Mouse (Mus musculus) T-helper 17 cell (primary cell): ENCODE results near the gene Cdh11.
"Not testable (repeated sequence)": the region's sequence is repeated elsewhere in the genome, so short reads cannot be mapped to it uniquely, and the experiment has no call there.

ENCODE experiments used
- in situ Hi-C, 2 experiments: fragments of 300-600 bp; cut with MboI, MseI; formaldehyde crosslinking; loops; 1 replicate in 1 of 2; 2 replicates in 1 of 2; pipeline ENCODE4 v1.15.1; 2025; ENCODE audit warnings: high pct_unique_total_duplicates in 2 of 2

The Cdh11 gene

GRCm38 (mm10) chr8:102725496-102725895 is 59.9 kb downstream of the Cdh11 start:
- in situ Hi-C loops, result no loop called here

GRCm38 (mm10) chr8:102715956-102716355 is 69.5 kb downstream of the Cdh11 start:
- in situ Hi-C loops, result no loop called here

GRCm38 (mm10) chr8:102707305-102707704 is 78.1 kb downstream of the Cdh11 start:
- in situ Hi-C loops, result no loop called here

- in situ Hi-C loops, result no loop called here
Measured at GRCm38 (mm10) chr8:102705376-102705905, 80.0 kb downstream of the Cdh11 start.

DNA sequence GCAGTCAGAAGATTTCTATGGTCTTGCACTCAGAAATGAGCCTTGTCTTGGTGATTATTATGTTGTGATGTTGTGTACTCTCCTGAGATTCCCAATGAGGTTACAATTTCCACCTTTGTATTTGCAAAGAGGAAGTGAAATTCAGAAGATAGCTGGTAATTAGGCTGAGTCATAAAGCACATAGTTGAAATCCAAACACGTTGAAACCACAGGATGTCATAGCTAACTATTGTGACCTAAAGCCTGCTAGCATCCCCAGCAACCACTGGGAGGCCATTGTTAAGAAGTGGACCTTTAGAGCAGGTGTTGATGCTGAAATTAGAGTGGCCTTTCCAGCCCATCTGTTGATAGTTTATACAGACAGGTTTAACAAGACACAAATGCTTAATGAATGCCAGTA is 85.2 kb downstream of the Cdh11 start:
- in situ Hi-C loops, result no loop called here

DNA sequence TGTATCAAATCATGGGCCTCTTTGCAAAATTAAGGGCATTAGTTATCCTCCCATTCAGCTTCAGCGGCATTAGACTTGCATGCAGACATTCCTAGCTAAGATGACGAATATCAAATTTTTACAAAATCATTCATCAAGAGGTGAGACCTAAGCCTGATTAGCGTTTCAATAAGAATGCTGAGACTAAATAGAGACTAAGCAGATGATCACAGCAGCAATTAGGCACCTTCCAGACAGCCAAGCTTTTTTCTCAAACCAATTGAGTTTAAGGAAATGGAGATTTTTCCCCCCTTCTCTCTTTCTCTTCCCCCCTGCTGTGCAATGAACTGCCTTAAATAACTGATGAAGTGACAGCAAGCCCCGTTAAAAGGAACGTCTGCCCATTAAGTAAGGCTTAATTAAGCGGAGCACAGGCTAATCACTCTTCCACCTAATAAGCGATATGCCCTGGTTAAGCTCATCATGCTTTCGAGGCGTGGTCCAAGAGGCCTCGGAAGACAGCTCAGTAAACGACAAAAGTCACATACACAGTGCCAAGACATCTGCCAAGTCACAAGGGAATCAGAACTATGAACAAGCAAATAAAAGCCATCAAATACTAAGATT is 87.1 kb downstream of the Cdh11 start:
- in situ Hi-C loops, result no loop called here

DNA sequence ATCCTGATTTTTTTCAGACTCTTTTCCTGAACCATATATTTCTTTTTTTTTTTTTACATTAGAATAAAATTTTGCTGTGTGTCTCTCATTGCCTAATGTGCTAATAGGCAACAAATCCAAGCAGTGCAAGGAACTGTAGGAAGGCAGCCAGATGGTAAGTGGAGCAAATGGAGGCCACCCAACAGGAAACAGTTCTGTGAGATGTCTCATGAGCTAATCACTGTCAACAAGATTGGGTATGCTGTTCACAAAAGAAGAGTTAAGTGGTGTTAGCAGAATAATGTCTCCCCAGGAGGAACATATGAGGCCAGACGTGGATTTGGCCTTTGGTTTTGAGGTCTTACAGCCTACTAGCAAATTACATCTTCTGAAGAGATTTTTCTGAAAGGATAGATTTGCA is 92.0 kb downstream of the Cdh11 start:
- in situ Hi-C loops, result no loop called here

DNA sequence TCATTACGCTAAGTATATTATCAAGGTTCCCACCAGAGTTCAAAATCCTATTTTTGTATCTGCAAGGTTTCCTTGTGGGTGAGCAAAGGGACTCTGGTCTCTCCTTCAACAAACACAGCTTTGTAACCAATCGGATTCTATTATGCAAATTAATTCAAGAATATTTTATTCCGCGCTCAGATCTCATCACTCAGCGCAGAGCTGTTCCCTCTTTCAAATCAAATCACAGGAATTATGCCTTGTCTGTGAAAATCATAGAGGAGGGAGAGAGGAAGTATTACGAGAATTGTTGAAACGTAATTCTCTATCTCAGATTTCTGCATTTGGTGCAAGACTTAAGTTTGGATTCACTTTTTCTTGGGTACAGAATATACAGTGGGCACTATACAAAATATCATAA is 100.0 kb downstream of the Cdh11 start:
- in situ Hi-C loops, result not testable (repeated sequence)

DNA sequence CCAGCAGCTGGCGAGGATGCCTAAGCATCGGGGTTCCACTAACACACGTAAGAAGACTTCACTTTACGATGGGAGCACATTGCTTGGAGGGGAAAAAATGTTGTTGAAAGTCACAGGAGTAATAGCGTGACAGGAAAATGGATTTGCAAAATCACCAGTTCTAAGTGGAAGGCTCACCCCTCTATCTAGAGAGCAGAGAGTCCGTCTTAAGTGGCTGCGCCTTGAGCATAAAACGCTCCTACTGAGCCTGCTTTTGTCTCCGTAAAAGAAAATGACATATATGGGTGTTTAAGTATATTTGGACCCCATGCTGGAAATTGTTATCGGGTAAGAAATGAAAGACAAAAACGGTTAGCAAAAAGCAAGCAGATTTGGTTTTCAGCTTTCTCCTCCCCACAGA is 100.4 kb downstream of the Cdh11 start:
- in situ Hi-C loops, result no loop called here

GRCm38 (mm10) chr8:102677148-102677547 is 108.3 kb downstream of the Cdh11 start:
- in situ Hi-C loops, result no loop called here

DNA sequence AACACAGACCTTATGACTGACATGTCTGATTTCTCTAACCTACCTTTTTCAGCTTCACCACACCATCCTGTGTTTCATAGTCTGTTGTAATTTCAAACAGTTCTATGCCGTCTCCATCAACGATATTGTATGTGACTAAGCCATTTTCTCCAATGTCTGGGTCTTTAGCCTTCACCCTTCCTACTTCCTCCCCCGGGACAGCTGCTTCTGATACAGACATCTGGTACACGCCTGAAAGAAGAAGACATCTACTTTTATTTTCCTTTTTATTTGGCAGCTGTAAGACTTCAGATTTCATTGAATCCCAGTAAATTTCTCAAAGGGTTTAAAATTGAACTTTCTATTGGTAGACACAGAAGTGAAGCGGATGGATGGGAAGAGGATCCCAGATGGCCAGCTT is 120.9 kb downstream of the Cdh11 start:
- in situ Hi-C loops, result loop anchor here in 1 of 2 experiments (10.0 kb wide), 1 partner anchor 390 kb away; no protein-coding TSS in a partner anchor

DNA sequence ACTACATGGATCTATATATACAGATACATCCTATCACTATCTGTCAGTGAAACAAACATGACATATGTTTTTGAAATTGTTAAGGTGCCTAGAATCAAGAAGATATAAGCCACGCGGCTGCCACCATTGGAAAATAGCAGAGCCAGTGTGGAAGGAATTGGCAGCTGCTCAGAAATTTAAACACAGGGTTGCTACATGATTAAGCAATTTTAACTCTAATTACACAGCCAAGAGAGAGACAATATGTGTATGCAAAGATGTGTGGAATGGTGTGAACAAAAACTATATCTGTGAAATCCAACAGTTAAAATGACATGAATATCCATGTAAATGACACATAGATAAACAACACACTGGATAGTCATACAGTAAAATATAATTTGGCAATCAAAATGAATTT is 128.9 kb downstream of the Cdh11 start:
- in situ Hi-C loops, result no loop called here

GRCm38 (mm10) chr8:102651964-102652363 is 133.5 kb downstream of the Cdh11 start:
- in situ Hi-C loops, result no loop called here

DNA sequence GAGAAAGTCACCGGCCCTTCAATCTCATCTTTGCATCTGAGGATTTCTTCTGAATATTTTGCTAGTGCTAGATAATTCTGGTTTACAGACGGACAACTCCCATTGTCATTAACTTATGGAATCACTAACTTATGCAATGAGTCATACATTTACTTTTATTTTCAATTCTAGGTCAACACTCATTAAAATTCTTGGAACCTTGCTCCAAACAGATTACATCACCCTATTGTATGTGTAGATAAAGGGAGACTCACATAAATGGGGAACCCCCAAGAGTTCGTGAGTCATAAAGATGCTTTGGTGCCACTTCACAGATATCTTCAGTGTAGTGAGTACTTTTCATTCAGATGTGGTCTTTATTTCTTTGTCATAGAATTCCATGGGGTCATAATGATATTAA is 158.3 kb downstream of the Cdh11 start:
- in situ Hi-C loops, result loop anchor here in 1 of 2 experiments (25.0 kb wide), 1 partner anchor 715 kb away; no protein-coding TSS in a partner anchor

- in situ Hi-C loops, result no loop called here
Measured at GRCm38 (mm10) chr8:102612146-102612545, 173.3 kb downstream of the Cdh11 start.

DNA sequence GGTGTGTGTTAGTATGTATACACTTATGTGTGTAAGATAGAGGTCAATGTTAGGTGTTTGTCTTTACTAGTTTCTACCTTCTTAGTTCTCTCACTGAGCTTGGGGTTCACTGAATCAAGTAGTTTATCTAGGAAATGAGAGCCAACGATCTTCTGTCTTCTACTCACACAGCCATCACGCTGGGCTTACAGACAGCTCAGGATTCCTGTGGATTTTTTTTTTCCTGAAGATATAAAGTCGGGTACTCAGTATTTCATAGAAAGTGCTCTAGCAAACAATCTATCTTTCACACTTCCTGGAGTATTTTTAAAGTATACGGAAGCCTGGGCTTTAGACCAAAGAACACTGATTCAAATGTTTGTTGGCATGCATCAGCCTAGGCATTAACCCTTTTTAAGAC is 184.1 kb downstream of the Cdh11 start:
- in situ Hi-C loops, result no loop called here

GRCm38 (mm10) chr8:102596523-102596922 is 188.9 kb downstream of the Cdh11 start:
- in situ Hi-C loops, result no loop called here

DNA sequence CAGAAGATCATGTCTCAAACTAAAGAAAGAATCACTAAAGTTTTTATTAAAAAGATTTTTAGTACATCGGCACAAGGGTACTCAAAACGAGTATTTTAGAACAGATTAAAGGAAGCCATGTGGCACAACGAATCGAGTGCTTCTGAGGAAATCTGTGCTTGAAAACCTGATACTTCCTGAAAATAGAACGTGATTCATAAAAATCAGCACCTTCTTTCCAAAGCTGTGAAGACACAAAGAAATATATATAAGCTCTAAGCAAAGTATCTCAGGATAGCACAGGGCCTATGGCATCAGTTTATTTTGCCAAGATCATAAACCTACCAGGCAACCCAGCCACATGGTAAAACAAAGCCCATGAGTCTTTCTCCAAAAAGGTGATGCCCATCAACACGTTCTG is 191.5 kb downstream of the Cdh11 start:
- in situ Hi-C loops, result no loop called here
